Mouse (Mus musculus): Measurements from ENCODE around the gene Crabp2. TPM values are rescaled to one million over a fixed set of nuclear protein-coding genes. Genes with fewer than 3 reads are reported as not detected.

The Crabp2 gene
- polyA plus RNA-seq, 1 experiment from 2014 or later, result not detected

DNA sequence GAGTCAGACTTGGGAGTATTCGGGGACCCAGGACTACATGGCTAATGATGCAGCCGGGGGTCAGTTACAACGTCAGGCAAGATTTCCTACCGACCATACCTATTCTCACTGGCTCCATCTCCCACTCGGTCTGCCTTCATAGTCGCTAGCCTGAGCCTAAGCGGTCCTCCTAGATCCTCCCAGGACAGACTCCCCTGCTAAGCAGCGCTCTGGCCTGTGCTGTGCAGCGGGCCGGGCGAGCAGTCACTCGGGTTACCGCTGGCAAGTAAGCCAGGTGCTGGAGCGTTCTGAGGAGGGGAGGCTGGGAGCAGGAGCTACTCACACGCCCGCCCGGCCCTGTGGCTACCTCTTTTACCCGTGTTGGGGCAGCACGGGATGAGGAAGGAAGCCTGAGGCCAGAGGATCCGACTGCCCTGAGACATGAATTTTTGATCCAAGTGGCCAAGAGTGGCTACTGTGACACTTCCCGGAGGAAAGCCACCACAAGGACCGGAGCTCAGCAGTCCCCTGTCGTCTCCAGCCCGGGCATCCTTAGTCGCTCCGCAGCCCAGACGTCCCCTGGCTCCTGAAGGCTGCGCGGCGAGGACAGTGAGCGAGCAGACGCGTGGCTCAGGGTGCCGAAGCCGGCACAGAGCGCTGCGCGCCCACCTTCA lies 50.9 kb downstream of the Crabp2 start:
- DNase-seq (no peak), ATAC-seq (no peak)
- Histone ChIP-seq H3K27ac (ENCODE audit: low read depth) (no peak overlapping the region), H3K4me3 (ENCODE audit: low read depth, low read length) (no peak overlapping the region), H3K27me3 (ENCODE audit: insufficient read depth, low read length) (peaks cover 91% of the 10 kb centered on the region), H3K9me3 (ENCODE audit: low read length) (no peaks in the 10 kb centered on the region), H3K4me1 (ENCODE audit: insufficient read depth) (0 out of 2 replicates have a peak, but pooled peaks cover 4% of the 10 kb centered on the region), H3K36me3 (replicated peaks; ENCODE audit: insufficient read depth, low read length) (no peaks in the 10 kb centered on the region), H3K9ac (replicated peaks) (no peak overlapping the region), H3K4me2 (ENCODE audit: low read depth, low read length) (no peak overlapping the region)
- WGBS (ENCODE audit: insufficient replicate concordance), result 2% methylated on average over 37 of the region's 38 CpGs
- no peak for TF ChIP-seq EP300 (IDR thresholded peaks at IDR 0.05; ENCODE audit: low read depth)
- TF ChIP-seq CTCF (IDR thresholded peaks at IDR 0.05; ENCODE audit: low read depth), result no peak

DNA sequence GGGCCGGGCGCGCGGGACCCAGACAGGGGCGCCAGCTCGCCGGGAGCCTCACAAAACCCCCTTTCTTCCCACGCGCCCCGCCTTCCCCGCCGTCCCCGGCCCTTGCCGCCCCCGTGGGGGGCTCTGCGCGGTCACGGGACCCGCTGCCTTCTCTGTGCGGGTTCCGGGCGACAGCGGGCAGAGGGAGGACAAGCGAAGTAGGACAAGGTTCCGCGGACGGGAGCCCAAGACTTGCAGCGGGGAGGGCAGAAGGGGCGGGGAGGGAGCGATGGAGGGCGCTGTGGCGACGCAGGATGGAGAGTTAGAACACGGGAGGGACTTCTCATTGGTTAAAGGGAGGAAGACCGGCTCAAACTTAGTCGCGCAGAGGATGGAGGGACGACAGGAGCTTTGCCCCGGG lies 51.7 kb downstream of the Crabp2 start, which contains the start of gene Bcan:
Bcan (minus strand) TSS at position 50 of the 400 bp plus-strand sequence.
- no peak within 1 kb of the TSS for H3K27ac ChIP-seq (ENCODE audit: low read depth)
- peak within 1 kb of the TSS; percentile 47 for H3K4me2 ChIP-seq (ENCODE audit: low read depth, low read length)
- no peaks in the 10 kb centered on the region for H3K36me3 ChIP-seq (replicated peaks; ENCODE audit: insufficient read depth, low read length)
- no peak within 1 kb of the TSS for H3K4me3 ChIP-seq (ENCODE audit: low read depth, low read length)
- TF ChIP-seq CTCF (IDR thresholded peaks at IDR 0.05; ENCODE audit: low read depth) (no peak), EP300 (IDR thresholded peaks at IDR 0.05; ENCODE audit: low read depth) (no peak)
- H3K9me3 ChIP-seq (ENCODE audit: low read length), result no peaks in the 10 kb centered on the region
- no peak for DNase-seq
- H3K27me3 ChIP-seq (ENCODE audit: insufficient read depth, low read length), result peaks cover 83% of the 10 kb centered on the region
- 0 out of 2 replicates have a peak, but pooled peaks cover 4% of the 10 kb centered on the region for H3K4me1 ChIP-seq (ENCODE audit: insufficient read depth)
- H3K9ac ChIP-seq (replicated peaks), result no peak within 1 kb of the TSS
- no peak for ATAC-seq
- 2% methylated on average over 38 of the region's 39 CpGs for WGBS (ENCODE audit: insufficient replicate concordance)

DNA sequence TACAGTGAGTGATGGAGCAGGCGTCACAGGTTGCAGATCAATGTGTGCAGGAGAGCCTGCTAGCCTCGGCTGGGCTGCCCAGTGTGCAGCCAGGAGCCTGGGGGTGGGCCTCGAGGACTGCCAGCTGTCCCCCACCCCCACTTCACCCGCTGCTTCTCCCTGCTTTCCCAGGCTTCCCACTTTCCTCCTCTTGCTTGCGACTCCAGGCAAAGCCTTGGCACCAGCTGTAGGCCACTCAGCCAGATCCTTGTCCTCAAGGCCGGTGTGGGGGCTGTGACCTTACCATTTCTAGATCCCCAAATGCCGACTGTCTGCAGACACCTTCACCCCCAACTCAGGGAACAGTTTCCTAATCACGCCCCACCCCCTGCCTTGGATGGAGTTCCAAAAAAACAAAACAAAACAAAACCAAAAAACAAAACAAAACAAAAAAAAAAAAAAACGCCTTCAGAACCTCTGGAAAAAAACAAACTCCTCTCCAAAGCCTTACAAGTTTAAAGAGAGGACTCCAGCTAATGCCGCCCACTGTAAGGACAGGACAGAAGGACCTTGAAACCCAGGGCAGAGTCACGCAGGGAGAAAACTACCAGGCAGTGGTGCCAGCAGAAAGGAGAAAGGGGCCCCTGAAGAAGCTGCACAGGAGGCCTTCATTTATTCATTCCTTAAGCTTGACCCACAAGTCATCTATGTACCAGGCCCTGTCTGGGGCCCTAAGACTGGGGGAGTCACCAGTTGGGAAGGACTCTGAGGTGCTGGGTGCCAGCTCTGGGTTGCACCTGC lies 52.5 kb downstream of the Crabp2 start:
- Histone ChIP-seq H3K4me1 (ENCODE audit: insufficient read depth) (0 out of 2 replicates have a peak, but pooled peaks cover 4% of the 10 kb centered on the region), H3K4me3 (ENCODE audit: low read depth, low read length) (no peak overlapping the region), H3K9me3 (ENCODE audit: low read length) (no peaks in the 10 kb centered on the region; the same call in 1 of the 2 replicates), H3K27ac (ENCODE audit: low read depth) (no peak overlapping the region), H3K36me3 (replicated peaks; ENCODE audit: insufficient read depth, low read length) (no peaks in the 10 kb centered on the region), H3K27me3 (ENCODE audit: insufficient read depth, low read length) (peaks cover 80% of the 10 kb centered on the region), H3K9ac (replicated peaks) (no peak overlapping the region), H3K4me2 (ENCODE audit: low read depth, low read length) (no peak overlapping the region)
- TF ChIP-seq CTCF (IDR thresholded peaks at IDR 0.05; ENCODE audit: low read depth) (no peak), EP300 (IDR thresholded peaks at IDR 0.05; ENCODE audit: low read depth) (no peak)
- WGBS (ENCODE audit: insufficient replicate concordance), result 11% methylated on average over 11 of the region's 11 CpGs
- DNase-seq (no peak), ATAC-seq (no peak)

DNA sequence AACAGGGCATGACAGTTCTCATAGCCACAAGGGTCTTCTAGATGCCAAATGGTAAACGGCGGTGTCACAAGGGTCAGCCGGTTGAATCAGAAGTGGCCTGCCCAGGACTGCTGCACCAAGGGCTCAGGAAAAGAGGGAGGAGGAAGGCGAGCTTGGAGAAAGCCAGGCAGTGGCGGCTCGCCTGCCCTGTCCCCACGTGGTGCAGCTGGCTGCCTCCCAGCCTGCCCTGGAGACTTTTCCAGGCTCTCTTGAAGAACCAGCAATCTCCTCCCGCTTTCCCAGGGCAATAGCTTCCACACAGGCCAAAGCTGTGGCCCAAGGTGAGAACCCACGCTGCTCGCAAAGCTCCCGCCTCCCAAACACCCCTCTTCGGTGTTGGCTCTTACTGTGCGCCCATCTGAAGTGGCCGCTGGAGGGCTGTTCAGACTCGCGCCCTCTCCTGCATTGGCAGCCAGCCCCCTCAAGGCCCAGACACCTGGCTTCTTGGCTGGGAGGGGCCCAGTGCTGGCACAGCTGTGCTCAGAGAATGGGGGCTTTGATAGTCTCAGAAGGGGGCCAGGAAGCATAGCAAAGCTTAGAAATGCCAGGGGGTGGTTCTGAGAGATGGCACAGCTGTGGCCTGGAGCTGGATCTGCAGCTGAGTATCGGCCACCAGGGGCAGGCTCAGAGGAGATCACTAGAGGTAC lies 54.0 kb downstream of the Crabp2 start:
- Histone ChIP-seq H3K36me3 (replicated peaks; ENCODE audit: insufficient read depth, low read length) (no peaks in the 10 kb centered on the region), H3K27me3 (ENCODE audit: insufficient read depth, low read length) (peaks cover 66% of the 10 kb centered on the region), H3K4me1 (ENCODE audit: insufficient read depth) (no peaks in the 10 kb centered on the region), H3K4me3 (ENCODE audit: low read depth, low read length) (no peak overlapping the region), H3K9me3 (ENCODE audit: low read length) (no peaks in the 10 kb centered on the region; the same call in 1 of the 2 replicates), H3K9ac (replicated peaks) (no peak overlapping the region), H3K27ac (ENCODE audit: low read depth) (no peak overlapping the region), H3K4me2 (ENCODE audit: low read depth, low read length) (no peak overlapping the region)
- TF ChIP-seq CTCF (IDR thresholded peaks at IDR 0.05; ENCODE audit: low read depth) (no peak), EP300 (IDR thresholded peaks at IDR 0.05; ENCODE audit: low read depth) (no peak)
- ATAC-seq, result no peak
- 5% methylated on average over 17 of the region's 17 CpGs for whole genome bisulfite sequencing (ENCODE audit: insufficient replicate concordance)
- DNase-seq, result no peak

Other genes starting within 250 kb of the Crabp2 start
- 0.23 and 0.25 TPM in 2 replicates for gene Lrrc71, start 200.0 kb upstream of the Crabp2 start, polyA plus RNA-seq (2015; fragmentation: Nextera tagmentation; extraction: Ambion mirVana)
- 0.47 and 0.53 TPM in 2 replicates for gene Ntrk1, start 153.5 kb upstream of the Crabp2 start, polyA plus RNA-seq (2015; fragmentation: Nextera tagmentation; extraction: Ambion mirVana)
- gene Insrr, start 151.7 kb upstream of the Crabp2 start, polyA plus RNA-seq (2015; fragmentation: Nextera tagmentation; extraction: Ambion mirVana), result not detected in 2 replicates
- 4.8 and 5.1 TPM in 2 replicates for gene Pear1, start 124.4 kb upstream of the Crabp2 start, polyA plus RNA-seq (2015; fragmentation: Nextera tagmentation; extraction: Ambion mirVana)
- 0.74 and 0.75 TPM in 2 replicates for gene Sh2d2a, start 101.9 kb upstream of the Crabp2 start, polyA plus RNA-seq (2015; fragmentation: Nextera tagmentation; extraction: Ambion mirVana)
- gene Prcc, start 63.1 kb upstream of the Crabp2 start, polyA plus RNA-seq (2015; fragmentation: Nextera tagmentation; extraction: Ambion mirVana), result 4.4 and 4.5 TPM in 2 replicates
- 116 and 123 TPM in 2 replicates for gene Hdgf, start 42.3 kb upstream of the Crabp2 start, polyA plus RNA-seq (2015; fragmentation: Nextera tagmentation; extraction: Ambion mirVana)
- 50.3 and 54.1 TPM in 2 replicates for gene Mrpl24, start 29.2 kb upstream of the Crabp2 start, polyA plus RNA-seq (2015; fragmentation: Nextera tagmentation; extraction: Ambion mirVana)
- gene Isg20l2, start 18.4 kb upstream of the Crabp2 start, polyA plus RNA-seq (2015; fragmentation: Nextera tagmentation; extraction: Ambion mirVana), result 12.3 and 13.2 TPM in 2 replicates
- 4.3 TPM in 2 replicates for gene Rrnad1, start 17.9 kb upstream of the Crabp2 start, polyA plus RNA-seq (2015; fragmentation: Nextera tagmentation; extraction: Ambion mirVana)
- 0.83 and 0.95 TPM in 2 replicates for gene Nes, start 22.4 kb downstream of the Crabp2 start, polyA plus RNA-seq (2015; fragmentation: Nextera tagmentation; extraction: Ambion mirVana)
- gene Bcan, start 51.6 kb downstream of the Crabp2 start, polyA plus RNA-seq (2015; fragmentation: Nextera tagmentation; extraction: Ambion mirVana), result 0.05 TPM in 1 of 2 replicates, not detected in the other
- gene Hapln2, start 78.9 kb downstream of the Crabp2 start, polyA plus RNA-seq (2015; fragmentation: Nextera tagmentation; extraction: Ambion mirVana), result not detected in 2 replicates
- gene Gpatch4, start 94.4 kb downstream of the Crabp2 start, polyA plus RNA-seq (2015; fragmentation: Nextera tagmentation; extraction: Ambion mirVana), result 13.1 and 14.3 TPM in 2 replicates
- 78.0 and 80.1 TPM in 2 replicates for gene Naxe, start 109.8 kb downstream of the Crabp2 start, polyA plus RNA-seq (2015; fragmentation: Nextera tagmentation; extraction: Ambion mirVana)
- gene Ttc24, start 129.6 kb downstream of the Crabp2 start, polyA plus RNA-seq (2015; fragmentation: Nextera tagmentation; extraction: Ambion mirVana), result not detected in 2 replicates
- gene Iqgap3, start 133.3 kb downstream of the Crabp2 start, polyA plus RNA-seq (2015; fragmentation: Nextera tagmentation; extraction: Ambion mirVana), result 2.9 and 3.2 TPM in 2 replicates
- gene Mef2d, start 193.7 kb downstream of the Crabp2 start, polyA plus RNA-seq (2015; fragmentation: Nextera tagmentation; extraction: Ambion mirVana), result 5.7 and 6.4 TPM in 2 replicates

Data from liver, postnatal 0 days (tissue).